13 mouse cellular contexts compared by ENCODE assay signal in the genomic region with DNA sequence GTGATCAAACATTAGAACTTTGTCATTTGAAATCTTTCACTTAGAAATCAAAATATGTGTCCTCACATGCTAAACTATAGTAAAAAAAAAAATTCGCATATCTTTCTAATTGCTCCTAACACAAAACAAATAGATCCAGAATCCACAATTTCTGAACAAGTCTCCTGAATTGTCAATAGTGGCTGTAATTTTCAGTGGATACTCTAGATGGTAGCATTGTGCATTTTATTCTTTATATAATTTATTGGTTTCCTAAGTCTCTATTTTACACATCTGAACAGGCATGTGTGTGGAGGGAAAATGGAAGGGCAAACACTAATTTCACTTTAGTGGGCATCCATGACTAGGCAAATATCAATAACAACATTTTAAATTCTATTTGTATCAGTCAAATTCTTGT.
DNase-seq lines count a peak whose midpoint lies in the region; ATAC-seq and TF ChIP-seq lines count a peak whose summit lies in the region.
"Had no signal": no experiment of that assay in that cellular context is flagged by ENCODE, and none has a peak within 500 bp of the region (broad histone marks: within the 10 kb centered on the region; RNA-seq: fewer than 3 reads in every experiment).

No protein-coding gene starts in this region.

- DNase-seq in heart, adult 2 months, result no peak
- no peak for DNase-seq in heart, adult 11 months
- DNase-seq in liver, adult 2 months (ENCODE audit: extremely low read depth, low read depth, low spot score), result no peak
- no peak for DNase-seq in liver, embryonic 11.5 days (ENCODE audit: low spot score)
- DNase-seq in MEL (ENCODE audit: low read depth, low spot score), result peak; percentile 34
- peak; percentile 1 for DNase-seq in induced T-regulatory cell, adult 2 months (ENCODE audit: low read depth)
- no peak for DNase-seq in cerebellum, adult 9-11 months
- DNase-seq in spleen, adult 12 weeks (ENCODE audit: low spot score), result no peak
- DNase-seq: cerebellum, postnatal 25 days; gastrocnemius, postnatal 36 days; heart, postnatal 14 days; kidney, adult 8-10 months; thymus, adult 18-20 months had no signal

- no peak overlapping the region for H3K27ac ChIP-seq in heart, adult 2 months
- H3K27ac ChIP-seq in liver, adult 2 months (replicated peaks; ENCODE audit: insufficient read depth, low read depth, low read length), result no peak overlapping the region
- H3K27ac ChIP-seq in liver, embryonic 11.5 days (ENCODE audit: low read depth, low read length), result no peak overlapping the region
- no peak overlapping the region for H3K27ac ChIP-seq in MEL (ENCODE audit: control insufficient read depth, low read depth, low read length)

- H3K4me1 ChIP-seq in heart, adult 2 months (ENCODE audit: control insufficient read depth, insufficient read depth, low read length), result no peaks in the 10 kb centered on the region
- H3K4me1 ChIP-seq in liver, adult 2 months (ENCODE audit: control insufficient read depth, insufficient read depth, low read length), result no peaks in the 10 kb centered on the region
- H3K4me1 ChIP-seq in liver, embryonic 11.5 days (replicated peaks; ENCODE audit: control insufficient read depth, insufficient read depth, low read length), result no peaks in the 10 kb centered on the region
- no peaks in the 10 kb centered on the region for H3K4me1 ChIP-seq in MEL (ENCODE audit: control insufficient read depth in 1 of 2, insufficient read depth in 2 of 2, low read length in 2 of 2)

- no peak for TF ChIP-seq EP300 in heart, adult 2 months (IDR thresholded peaks at IDR 0.05; ENCODE audit: insufficient read depth, low read depth, low read length)
- TF ChIP-seq EP300 in MEL (IDR thresholded peaks at IDR 0.05; ENCODE audit: low read depth in 1 of 2, low read length in 2 of 2), result no peak

- no peaks in the 10 kb centered on the region for H3K27me3 ChIP-seq in heart, adult 2 months (ENCODE audit: control insufficient read depth, insufficient read depth, low read length)
- H3K27me3 ChIP-seq in liver, adult 2 months (ENCODE audit: control insufficient read depth, insufficient read depth, low read length), result no peaks in the 10 kb centered on the region
- no peaks in the 10 kb centered on the region for H3K27me3 ChIP-seq in liver, embryonic 11.5 days (replicated peaks; ENCODE audit: control insufficient read depth, insufficient read depth, low read length)
- H3K27me3 ChIP-seq in MEL (ENCODE audit: control insufficient read depth in 1 of 2, insufficient read depth in 2 of 2, low read length in 2 of 2), result no peaks in the 10 kb centered on the region; a peak in 1 of 4 replicates

- TF ChIP-seq POLR2A in heart, adult 2 months (IDR thresholded peaks at IDR 0.05; ENCODE audit: insufficient read depth, low read depth, low read length), result no peak
- TF ChIP-seq POLR2A in liver, adult 2 months (IDR thresholded peaks at IDR 0.05; ENCODE audit: extremely low read depth, insufficient read depth, low read length), result no peak
- TF ChIP-seq POLR2A in MEL (IDR thresholded peaks at IDR 0.05; ENCODE audit: control insufficient read depth in 1 of 2, insufficient read depth in 1 of 2, low read depth in 1 of 2, low read length in 2 of 2, poor library complexity in 1 of 2), result no peak

- TF ChIP-seq RAD21 in MEL (IDR thresholded peaks at IDR 0.05; ENCODE audit: low read depth, low read length), result peak; percentile 76

- no peaks in the 10 kb centered on the region for H3K9me3 ChIP-seq in liver, embryonic 11.5 days (ENCODE audit: control insufficient read depth, low read length)
- no peaks in the 10 kb centered on the region for H3K9me3 ChIP-seq in MEL (replicated peaks; ENCODE audit: insufficient read depth, low read length)

- H3K79me2 ChIP-seq in heart, adult 2 months (replicated peaks; ENCODE audit: control insufficient read depth, insufficient read depth, low read length), result no peaks in the 10 kb centered on the region
- no peaks in the 10 kb centered on the region for H3K79me2 ChIP-seq in liver, adult 2 months (ENCODE audit: control insufficient read depth, insufficient read depth, low read length)
- H3K79me2 ChIP-seq in MEL (ENCODE audit: control insufficient read depth, insufficient read depth, low read length, poor library complexity), result no peaks in the 10 kb centered on the region

- H3K4me3 ChIP-seq in heart, adult 2 months, result no peak overlapping the region
- no peak overlapping the region for H3K4me3 ChIP-seq in liver, adult 2 months (ENCODE audit: insufficient read depth, low read depth, low read length)
- no peak overlapping the region for H3K4me3 ChIP-seq in liver, embryonic 11.5 days (ENCODE audit: low read depth, low read length)
- no peak overlapping the region for H3K4me3 ChIP-seq in MEL (ENCODE audit: control insufficient read depth in 1 of 2, insufficient read depth in 1 of 2, low read depth in 2 of 2, low read length in 2 of 2)

- WGBS in heart, adult 2 months, result 9% methylated on average over 1 of the region's 1 CpGs
- 4% methylated on average over 1 of the region's 1 CpGs for WGBS in liver, adult 2 months
- 15% methylated on average over 1 of the region's 1 CpGs for WGBS in liver, embryonic 11.5 days

- no peaks in the 10 kb centered on the region for H3K36me3 ChIP-seq in heart, adult 2 months (ENCODE audit: control insufficient read depth, insufficient read depth, low read length)
- H3K36me3 ChIP-seq in liver, adult 2 months (ENCODE audit: control insufficient read depth, insufficient read depth, low read length), result no peaks in the 10 kb centered on the region
- no peaks in the 10 kb centered on the region for H3K36me3 ChIP-seq in liver, embryonic 11.5 days (ENCODE audit: control insufficient read depth, insufficient read depth, low read length)
- H3K36me3 ChIP-seq in MEL (ENCODE audit: control insufficient read depth in 1 of 2, insufficient read depth in 2 of 2, low read length in 2 of 2), result no peaks in the 10 kb centered on the region

- ATAC-seq in liver, embryonic 11.5 days (replicated peaks; ENCODE audit: low FRiP score), result no peak

- no peak overlapping the region for H3K4me2 ChIP-seq in liver, embryonic 11.5 days

- TF ChIP-seq CTCF in heart, adult 2 months (IDR thresholded peaks at IDR 0.05), result peak; percentile 70
- TF ChIP-seq CTCF in liver, adult 2 months (IDR thresholded peaks at IDR 0.05; ENCODE audit: low read depth, low read length), result peak; percentile 18; the same call in 1 of the 2 replicates
- TF ChIP-seq CTCF in MEL (IDR thresholded peaks at IDR 0.05 in 2 of 3, conservative IDR thresholded peaks at IDR 0.05 in 1 of 3; ENCODE audit: control insufficient read depth in 1 of 3, insufficient read depth in 1 of 3, low read depth in 2 of 3, low read length in 3 of 3, poor library complexity in 1 of 3, severe bottlenecking in 1 of 3), result peak in 1 of 3 experiments; percentile 59; a peak in 2 of 6 replicates

- intact Hi-C loops in heart, adult 2 months (cut with DNase I), result loop anchor here (5.0 kb wide), 2 partner anchors 110 to 230 kb away; partner anchors contain the start of gene Tspan6

- H3K9ac ChIP-seq in heart, adult 2 months (ENCODE audit: low read depth, low read length), result no peak overlapping the region
- no peak overlapping the region for H3K9ac ChIP-seq in liver, adult 2 months (ENCODE audit: low read depth, low read length)
- H3K9ac ChIP-seq in liver, embryonic 11.5 days (ENCODE audit: low read depth, low read length), result no peak overlapping the region
- H3K9ac ChIP-seq in MEL (ENCODE audit: control insufficient read depth, low read depth, low read length, poor library complexity, severe bottlenecking), result no peak overlapping the region

TF ChIP-seq in MEL, 35 proteins besides CTCF, POLR2A, EP300 and RAD21:
- TF ChIP-seq JUND (IDR thresholded peaks at IDR 0.05; ENCODE audit: low read depth, low read length) (0 out of 2 replicates have a peak, but pooled peaks have one; percentile 7), ETS1 (IDR thresholded peaks at IDR 0.05; ENCODE audit: low read depth, low read length) (no peak), SMC3 (IDR thresholded peaks at IDR 0.05; ENCODE audit: low read depth, low read length) (peak; percentile 61), ZC3H11A (IDR thresholded peaks at IDR 0.05; ENCODE audit: low read depth, low read length) (peak; percentile 58)

Comparison
In these comparisons a context has a peak if more than half of its experiments do, and no peak if none do; other contexts are left out.
1. DNase-seq: peak in MEL (single experiment) and induced T-regulatory cell, adult 2 months (single experiment); none in heart, adult 2 months (0 of 2), heart, adult 11 months (single experiment), liver, adult 2 months (single experiment), liver, embryonic 11.5 days (single experiment), cerebellum, adult 9-11 months (single experiment) and spleen, adult 12 weeks (single experiment).